Mouse (Mus musculus) leukemia stem cell, adult 10-12 weeks (primary cell): ENCODE data around the gene Cemip. TPM values are rescaled to one million over a fixed set of nuclear protein-coding genes. Genes with fewer than 3 reads are reported as not detected.

Experiments
- polyA plus RNA-seq: library from polyadenylated mRNA; stranded (reverse); fragments of >175 nt; gene quantifications from 2 replicates; pipeline ENCODE4 v1.2.3, GENCODE M21; 2012; ENCODE audit warnings: low replicate concordance

Gene Cemip
- polyA plus RNA-seq: 0.06 and 0.28 TPM in 2 replicates

GRCm38 (mm10) chr7:84086039-84086829 is at the start of gene Cemip:
Gene Cemip, minus strand, starts transcription at chr7:84086502.

GRCm38 (mm10) chr7:83884021-83884658 is 202.2 kb downstream of the Cemip start, which contains the start of the genes Tlnrd1 and Mesd:
Gene Tlnrd1, minus strand, starts transcription at chr7:83884305.
Gene Mesd, plus strand, starts transcription at chr7:83884466.

Other genes starting within 250 kb of the Cemip start
- 58.9 and 74.5 TPM in 2 replicates for gene Tlnrd1, start 202.2 kb downstream of the Cemip start, polyA plus RNA-seq
- gene Mesd, start 202.0 kb downstream of the Cemip start, polyA plus RNA-seq: 9.6 and 19.0 TPM in 2 replicates
- gene Abhd17c, start 65.4 kb upstream of the Cemip start, polyA plus RNA-seq: 29.5 and 60.3 TPM in 2 replicates